24 mouse cellular contexts compared by ENCODE assay signal in the genomic region with DNA sequence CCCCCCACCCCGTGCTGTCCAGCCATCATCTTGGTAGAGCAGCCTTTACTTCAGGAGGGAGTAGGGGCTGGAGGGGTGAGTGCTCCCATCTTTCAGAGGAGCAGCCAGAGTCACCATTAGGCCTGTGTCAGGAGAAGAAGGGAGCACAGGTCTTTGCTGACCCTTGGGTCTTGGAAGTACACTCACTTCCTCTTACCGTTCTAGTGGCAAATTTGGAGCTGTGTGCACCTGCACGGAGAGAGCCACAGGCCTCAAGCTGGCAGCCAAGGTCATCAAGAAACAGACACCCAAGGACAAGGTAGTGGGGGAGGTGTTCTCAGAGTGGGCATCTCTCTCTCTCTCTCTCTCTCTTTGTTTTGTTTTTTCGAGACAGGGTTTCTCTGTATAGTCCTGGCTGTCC. TPM values are rescaled to one million over a fixed set of nuclear protein-coding genes. Genes with fewer than 3 reads are reported as not detected.
"Had no signal": no experiment of that assay in that cellular context is flagged by ENCODE, and none has a peak within 500 bp of the region (broad histone marks: within the 10 kb centered on the region; RNA-seq: fewer than 3 reads in every experiment).

No protein-coding gene starts in this region.

- H3K36me3 ChIP-seq: lung, embryonic 15.5 days; midbrain, embryonic 10.5 days; midbrain, embryonic 12.5 days; neural tube, embryonic 13.5 days; neural tube, embryonic 15.5 days had no signal

- H3K4me3 ChIP-seq: lung, embryonic 15.5 days; midbrain, embryonic 10.5 days; midbrain, embryonic 12.5 days; myocyte; neural tube, embryonic 13.5 days had no signal

- H3K9ac ChIP-seq: liver, postnatal 0 days; lung, embryonic 15.5 days; midbrain, embryonic 12.5 days; neural tube, embryonic 15.5 days had no signal

- DNase-seq: liver, postnatal 0 days; lung, adult 2 months; lung, postnatal 4 days; midbrain, embryonic 14.5 days; retina, postnatal 1 day; right cerebral cortex, adult 18-20 months; right cerebral cortex, postnatal 25 days; right cerebral cortex, postnatal 4 days; spleen, adult 18-20 months; thymus, adult 18-20 months; thymus, postnatal 14 days; thymus, postnatal 36 days had no signal

- ATAC-seq: liver, postnatal 0 days had no signal

- H3K27ac ChIP-seq: lung, embryonic 15.5 days; midbrain, embryonic 10.5 days; midbrain, embryonic 12.5 days; neural tube, embryonic 13.5 days; neural tube, embryonic 15.5 days had no signal

- H3K4me2 ChIP-seq: lung, embryonic 15.5 days had no signal

- H3K9me3 ChIP-seq: lung, embryonic 15.5 days; midbrain, embryonic 10.5 days; midbrain, embryonic 12.5 days; neural tube, embryonic 13.5 days; neural tube, embryonic 15.5 days had no signal

RNA-seq across cellular contexts. Expression of a gene that starts 4.3 kb away (rescaled TPM):
- total RNA-seq: megakaryocyte, adult 5-6 weeks; megakaryocyte-erythroid progenitor cell, adult 5-6 weeks had no signal
- polyA plus RNA-seq: liver, postnatal 0 days; midbrain, embryonic 12.5 days; midbrain, embryonic 14.5 days; neural tube, embryonic 11.5 days; neural tube, embryonic 13.5 days; small intestine, adult 2 months; stomach, embryonic 14.5 days had no signal

RNA-seq across cellular contexts. Expression of a gene that starts 17.6 kb away (rescaled TPM):
- total RNA-seq: megakaryocyte, adult 5-6 weeks; megakaryocyte-erythroid progenitor cell, adult 5-6 weeks had no signal

RNA-seq across cellular contexts. Expression of a gene that starts 36.0 kb away (rescaled TPM):
- total RNA-seq: megakaryocyte, adult 5-6 weeks; megakaryocyte-erythroid progenitor cell, adult 5-6 weeks had no signal
- polyA plus RNA-seq: liver, postnatal 0 days; lung, postnatal 0 days; small intestine, adult 2 months had no signal

RNA-seq across cellular contexts. Expression of a gene that starts 46.8 kb away (rescaled TPM):
- total RNA-seq: megakaryocyte-erythroid progenitor cell, adult 5-6 weeks had no signal
- polyA plus RNA-seq: myocyte; small intestine, adult 2 months had no signal
